Comparison of ENCODE assay signal across 8 mouse cellular contexts in genomic region chr7:19268993-19269681, GRCm38 (mm10). TPM values are rescaled to one million over a fixed set of nuclear protein-coding genes. Genes with fewer than 3 reads are reported as not detected.
A peak's percentile ranks its signal among the peaks of the same experiment; 100 is the strongest.
DNase-seq lines count a peak whose midpoint lies in the region; ATAC-seq and TF ChIP-seq lines count a peak whose summit lies in the region.

No protein-coding gene starts in this region.

- H3K4me2 ChIP-seq in heart, embryonic 12.5 days = peak overlapping the region; percentile 99
- H3K4me2 ChIP-seq in embryonic facial prominence, embryonic 12.5 days (replicated peaks) = peak overlapping the region; percentile 99
- peak overlapping the region; percentile 81 for H3K4me2 ChIP-seq in intestine, embryonic 16.5 days (ENCODE audit: low read depth, low read length)
- H3K4me2 ChIP-seq in lung, postnatal 0 days (replicated peaks; ENCODE audit: low read depth, low read length) = peak overlapping the region; percentile 91

- no peak for TF ChIP-seq EP300 in lung, postnatal 0 days (IDR thresholded peaks at IDR 0.05)

- H3K27me3 ChIP-seq in heart, embryonic 12.5 days (replicated peaks) = no peaks in the 10 kb centered on the region
- no peaks in the 10 kb centered on the region for H3K27me3 ChIP-seq in embryonic facial prominence, embryonic 12.5 days
- no peaks in the 10 kb centered on the region for H3K27me3 ChIP-seq in intestine, embryonic 16.5 days (replicated peaks; ENCODE audit: control insufficient read depth, insufficient read depth, low read length)
- H3K27me3 ChIP-seq in lung, postnatal 0 days (replicated peaks; ENCODE audit: insufficient read depth, low read length) = no peaks in the 10 kb centered on the region

- no peak for TF ChIP-seq CTCF in lung, postnatal 0 days (IDR thresholded peaks at IDR 0.05)

- intact Hi-C loops in heart, postnatal 25 days (cut with DNase I) = no loop called here

- WGBS in heart, embryonic 12.5 days = 37% methylated on average over 10 of the region's 10 CpGs
- 29% methylated on average over 10 of the region's 10 CpGs for WGBS in embryonic facial prominence, embryonic 12.5 days
- 25% methylated on average over 10 of the region's 10 CpGs for WGBS in intestine, embryonic 16.5 days
- WGBS in lung, postnatal 0 days = 7% methylated on average over 10 of the region's 10 CpGs

- no peak for DNase-seq in heart, postnatal 25 days (ENCODE audit: low spot score)
- peak; percentile 90 for DNase-seq in lung, postnatal 0 days (ENCODE audit: low spot score)
- peak; percentile 20 for DNase-seq in thymus, postnatal 4 days
- no peak for DNase-seq in ovary, postnatal 14 days (ENCODE audit: low spot score)

- H3K9ac ChIP-seq in heart, embryonic 12.5 days = peak overlapping the region; percentile 99
- peak overlapping the region; percentile 87 for H3K9ac ChIP-seq in embryonic facial prominence, embryonic 12.5 days
- peak overlapping the region; percentile 94 for H3K9ac ChIP-seq in intestine, embryonic 16.5 days (ENCODE audit: low read depth, low read length)
- peak overlapping the region; percentile 78 for H3K9ac ChIP-seq in lung, postnatal 0 days (replicated peaks; ENCODE audit: low read depth)

- H3K36me3 ChIP-seq in heart, embryonic 12.5 days = peaks cover 36% of the 10 kb centered on the region
- peaks cover 19% of the 10 kb centered on the region for H3K36me3 ChIP-seq in embryonic facial prominence, embryonic 12.5 days
- H3K36me3 ChIP-seq in intestine, embryonic 16.5 days (ENCODE audit: control insufficient read depth, insufficient read depth, low read length) = peaks cover 6% of the 10 kb centered on the region; the same call in 1 of the 2 replicates
- no peaks in the 10 kb centered on the region; the same call in 1 of the 2 replicates for H3K36me3 ChIP-seq in lung, postnatal 0 days (ENCODE audit: insufficient read depth, low read length)

- H3K4me3 ChIP-seq in heart, embryonic 12.5 days = peak overlapping the region; percentile 98
- H3K4me3 ChIP-seq in embryonic facial prominence, embryonic 12.5 days = peak overlapping the region; percentile 93
- peak overlapping the region; percentile 91 for H3K4me3 ChIP-seq in intestine, embryonic 16.5 days (ENCODE audit: low read length)
- peak overlapping the region; percentile 90 for H3K4me3 ChIP-seq in lung, postnatal 0 days (ENCODE audit: low read depth, low read length)

- H3K4me1 ChIP-seq in heart, embryonic 12.5 days (replicated peaks) = peaks cover 56% of the 10 kb centered on the region
- H3K4me1 ChIP-seq in embryonic facial prominence, embryonic 12.5 days = peaks cover 19% of the 10 kb centered on the region
- peaks cover 42% of the 10 kb centered on the region for H3K4me1 ChIP-seq in intestine, embryonic 16.5 days (ENCODE audit: control insufficient read depth, insufficient read depth, low read length)
- H3K4me1 ChIP-seq in lung, postnatal 0 days (ENCODE audit: insufficient read depth, low read depth, low read length) = peaks cover 20% of the 10 kb centered on the region; the same call in 1 of the 2 replicates

- peak overlapping the region; percentile 99 for H3K27ac ChIP-seq in heart, embryonic 12.5 days (ENCODE audit: poor library complexity, severe bottlenecking)
- H3K27ac ChIP-seq in embryonic facial prominence, embryonic 12.5 days = peak overlapping the region; percentile 93
- peak overlapping the region; percentile 98 for H3K27ac ChIP-seq in intestine, embryonic 16.5 days (ENCODE audit: low read length)
- peak overlapping the region; percentile 95 for H3K27ac ChIP-seq in lung, postnatal 0 days (ENCODE audit: low read length)

- no peaks in the 10 kb centered on the region for H3K9me3 ChIP-seq in heart, embryonic 12.5 days (replicated peaks)
- H3K9me3 ChIP-seq in embryonic facial prominence, embryonic 12.5 days = no peaks in the 10 kb centered on the region
- no peaks in the 10 kb centered on the region for H3K9me3 ChIP-seq in intestine, embryonic 16.5 days (ENCODE audit: control insufficient read depth, low read length)
- no peaks in the 10 kb centered on the region for H3K9me3 ChIP-seq in lung, postnatal 0 days (ENCODE audit: low read length)

- 0 out of 2 replicates have a peak, but pooled peaks have one; percentile 24 for ATAC-seq in heart, embryonic 12.5 days (ENCODE audit: insufficient number of reproducible peaks, low FRiP score)
- ATAC-seq in embryonic facial prominence, embryonic 12.5 days (ENCODE audit: insufficient number of reproducible peaks, insufficient read depth, low FRiP score, low TSS enrichment) = no peak
- no peak for ATAC-seq in intestine, embryonic 16.5 days
- peak; percentile 39 for ATAC-seq in lung, postnatal 0 days
- ATAC-seq in megakaryocyte progenitor cell, adult 5-6 weeks (replicated peaks; ENCODE audit: poor library complexity) = no peak

RNA-seq across cellular contexts. Expression of gene Vasp, which starts 2.5 kb away (rescaled TPM):
- 93.7 and 99.0 TPM in 2 replicates for polyA plus RNA-seq in heart, embryonic 12.5 days (2016; fragmentation: Nextera tagmentation; extraction: Ambion mirVana)
- 10 to 100 TPM; 35.7 to 39.4 TPM for total RNA-seq in heart, postnatal 25 days (2021)
- polyA plus RNA-seq in embryonic facial prominence, embryonic 12.5 days (2016; fragmentation: Nextera tagmentation; extraction: Ambion mirVana) = 68.2 and 69.3 TPM in 2 replicates
- 106 and 120 TPM in 2 replicates for polyA plus RNA-seq in intestine, embryonic 16.5 days (2015; fragmentation: Nextera tagmentation; extraction: Ambion mirVana)
- polyA plus RNA-seq in lung, postnatal 0 days (2015; fragmentation: Nextera tagmentation; extraction: Ambion mirVana) = 109 and 121 TPM in 2 replicates
- 46.7 and 49.6 TPM in 2 replicates for total RNA-seq in megakaryocyte progenitor cell, adult 5-6 weeks (2015)
- total RNA-seq in megakaryocyte progenitor cell, adult 5-6 weeks (2017) = 71.0 and 73.0 TPM in 2 replicates

RNA-seq across cellular contexts. Expression of gene Ppm1n, which starts 10.7 kb away (rescaled TPM):
- not detected in 2 replicates for polyA plus RNA-seq in heart, embryonic 12.5 days (2016; fragmentation: Nextera tagmentation; extraction: Ambion mirVana)
- not detected for total RNA-seq in heart, postnatal 25 days (2021)
- polyA plus RNA-seq in embryonic facial prominence, embryonic 12.5 days (2016; fragmentation: Nextera tagmentation; extraction: Ambion mirVana) = 0.18 TPM in 1 of 2 replicates, not detected in the other
- 0.29 and 0.32 TPM in 2 replicates for polyA plus RNA-seq in intestine, embryonic 16.5 days (2015; fragmentation: Nextera tagmentation; extraction: Ambion mirVana)
- not detected in 2 replicates for polyA plus RNA-seq in lung, postnatal 0 days (2015; fragmentation: Nextera tagmentation; extraction: Ambion mirVana)
- total RNA-seq in megakaryocyte progenitor cell, adult 5-6 weeks (2015) = 0.20 TPM in 1 of 2 replicates, not detected in the other
- not detected in 2 replicates for total RNA-seq in megakaryocyte progenitor cell, adult 5-6 weeks (2017)

RNA-seq across cellular contexts. Expression of gene Rtn2, which starts 13.3 kb away (rescaled TPM):
- 23.6 and 26.7 TPM in 2 replicates for polyA plus RNA-seq in heart, embryonic 12.5 days (2016; fragmentation: Nextera tagmentation; extraction: Ambion mirVana)
- 100 to 1,000 TPM; 124 to 136 TPM for total RNA-seq in heart, postnatal 25 days (2021)
- 17.9 and 21.4 TPM in 2 replicates for polyA plus RNA-seq in embryonic facial prominence, embryonic 12.5 days (2016; fragmentation: Nextera tagmentation; extraction: Ambion mirVana)
- polyA plus RNA-seq in intestine, embryonic 16.5 days (2015; fragmentation: Nextera tagmentation; extraction: Ambion mirVana) = 10.3 and 11.8 TPM in 2 replicates
- 23.8 and 26.6 TPM in 2 replicates for polyA plus RNA-seq in lung, postnatal 0 days (2015; fragmentation: Nextera tagmentation; extraction: Ambion mirVana)
- not detected in 2 replicates for total RNA-seq in megakaryocyte progenitor cell, adult 5-6 weeks (2015)
- not detected in 2 replicates for total RNA-seq in megakaryocyte progenitor cell, adult 5-6 weeks (2017)

RNA-seq across cellular contexts. Expression of gene Fosb, which starts 40.7 kb away (rescaled TPM):
- 0.37 and 0.55 TPM in 2 replicates for polyA plus RNA-seq in heart, embryonic 12.5 days (2016; fragmentation: Nextera tagmentation; extraction: Ambion mirVana)
- under 1 TPM; 0.59 to 0.81 TPM for total RNA-seq in heart, postnatal 25 days (2021)
- polyA plus RNA-seq in embryonic facial prominence, embryonic 12.5 days (2016; fragmentation: Nextera tagmentation; extraction: Ambion mirVana) = 0.05 TPM in 1 of 2 replicates, not detected in the other
- 0.10 and 0.21 TPM in 2 replicates for polyA plus RNA-seq in intestine, embryonic 16.5 days (2015; fragmentation: Nextera tagmentation; extraction: Ambion mirVana)
- 0.17 and 0.44 TPM in 2 replicates for polyA plus RNA-seq in lung, postnatal 0 days (2015; fragmentation: Nextera tagmentation; extraction: Ambion mirVana)
- 18.2 and 28.4 TPM in 2 replicates for total RNA-seq in megakaryocyte progenitor cell, adult 5-6 weeks (2015)
- 12.7 and 13.2 TPM in 2 replicates for total RNA-seq in megakaryocyte progenitor cell, adult 5-6 weeks (2017)

RNA-seq across cellular contexts. Expression of gene Opa3, which starts 41.0 kb away (rescaled TPM):
- 37.0 and 38.4 TPM in 2 replicates for polyA plus RNA-seq in heart, embryonic 12.5 days (2016; fragmentation: Nextera tagmentation; extraction: Ambion mirVana)
- 10 to 100 TPM; 57.6 to 59.3 TPM for total RNA-seq in heart, postnatal 25 days (2021)
- polyA plus RNA-seq in embryonic facial prominence, embryonic 12.5 days (2016; fragmentation: Nextera tagmentation; extraction: Ambion mirVana) = 38.2 and 40.1 TPM in 2 replicates
- 40.6 and 40.9 TPM in 2 replicates for polyA plus RNA-seq in intestine, embryonic 16.5 days (2015; fragmentation: Nextera tagmentation; extraction: Ambion mirVana)
- 18.8 and 19.0 TPM in 2 replicates for polyA plus RNA-seq in lung, postnatal 0 days (2015; fragmentation: Nextera tagmentation; extraction: Ambion mirVana)
- 12.4 and 16.1 TPM in 2 replicates for total RNA-seq in megakaryocyte progenitor cell, adult 5-6 weeks (2015)
- total RNA-seq in megakaryocyte progenitor cell, adult 5-6 weeks (2017) = 19.9 and 25.0 TPM in 2 replicates

Comparison
In these comparisons a context has a peak if more than half of its experiments do, and no peak if none do; other contexts are left out.
1. ATAC-seq: peak in heart, embryonic 12.5 days (single experiment) and lung, postnatal 0 days (single experiment); none in embryonic facial prominence, embryonic 12.5 days (single experiment), intestine, embryonic 16.5 days (single experiment) and megakaryocyte progenitor cell, adult 5-6 weeks (single experiment).
2. DNase-seq: peak in lung, postnatal 0 days (single experiment) and thymus, postnatal 4 days (single experiment); none in heart, postnatal 25 days (single experiment) and ovary, postnatal 14 days (single experiment).
3. Peak in every context shown above with its lines, with median percentiles within 50 percentile points of each other: H3K27ac ChIP-seq, H3K4me2 ChIP-seq, H3K4me3 ChIP-seq and H3K9ac ChIP-seq.